Mouse (Mus musculus) yolk sac, embryonic 10.5 days (tissue): ENCODE data around the gene Mccc1.

Experiments
- DNase-seq: peaks from one replicate; pipeline ENCODE4 v3.0.0-alpha.2; 2017; ENCODE audit warnings: low spot score

The Mccc1 gene

DNA sequence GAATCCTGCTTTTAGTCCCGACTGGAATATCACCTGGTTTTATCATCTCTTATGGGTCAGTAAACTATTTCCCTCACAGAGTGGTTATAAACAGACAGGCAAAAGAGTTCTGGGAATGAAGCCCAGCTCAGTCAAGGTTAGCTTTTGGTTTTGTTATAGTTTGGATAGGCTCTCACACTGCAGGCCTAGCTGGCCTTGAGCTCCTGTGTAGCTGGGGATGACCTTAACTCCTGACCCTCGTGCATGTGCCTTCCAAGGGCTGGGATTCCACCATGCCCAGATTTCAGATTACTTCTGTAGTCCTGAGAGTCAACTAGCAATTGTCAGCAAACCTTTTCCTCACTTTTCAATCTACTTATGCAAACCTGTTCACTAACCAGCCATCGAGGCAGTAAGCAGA lies 82.2 kb downstream of the Mccc1 start:
- no peak for DNase-seq
